Mouse (Mus musculus): ENCODE results near the gene Rnf115. TPM values are rescaled to one million over a fixed set of nuclear protein-coding genes. Genes with fewer than 3 reads are reported as not detected.

Rnf115 gene
- polyA plus RNA-seq, 1 experiment from 2014 or later = 90.4 TPM

DNA sequence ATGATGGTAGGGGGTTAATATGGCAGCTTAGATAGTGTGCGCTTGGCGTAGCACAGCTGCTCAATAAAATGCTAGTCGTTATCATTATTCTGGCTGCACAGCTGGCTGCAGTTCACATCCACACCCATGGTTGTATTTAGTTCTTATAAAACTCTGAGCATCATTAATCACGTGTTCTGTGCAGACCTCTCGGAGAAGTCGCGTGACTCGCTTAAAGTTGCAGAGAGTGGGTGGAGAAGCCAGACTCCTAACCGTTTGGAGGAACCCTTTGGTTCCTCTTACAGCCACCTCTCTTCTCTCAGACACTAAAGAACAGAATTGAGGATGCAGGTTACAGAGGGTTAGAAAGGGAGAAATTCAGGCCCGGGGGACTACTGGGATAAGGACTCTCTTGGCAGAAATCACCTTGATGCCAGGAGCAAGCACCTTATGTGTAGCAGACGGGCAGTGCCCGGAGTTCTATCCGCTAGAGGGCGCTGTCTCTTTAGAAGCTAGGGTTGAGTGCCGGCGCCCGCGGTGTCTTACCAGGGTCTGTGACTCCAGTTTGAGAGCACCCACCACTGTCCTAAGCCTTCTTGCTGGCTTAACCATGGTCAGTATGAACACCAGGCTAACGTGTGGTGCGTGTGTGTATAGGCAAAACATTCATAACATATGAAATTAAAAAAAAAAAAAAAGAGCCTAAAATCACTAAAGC lies 85.1 kb downstream of the Rnf115 start:
- Histone ChIP-seq H3K4me1 (replicated peaks; ENCODE audit: control insufficient read depth, insufficient read depth, low read length) (no peaks in the 10 kb centered on the region), H3K4me2 (replicated peaks; ENCODE audit: low read depth, low read length) (no peak overlapping the region), H3K27ac (ENCODE audit: low read depth, low read length) (no peak overlapping the region), H3K27me3 (ENCODE audit: control insufficient read depth, insufficient read depth, low read length) (no peaks in the 10 kb centered on the region), H3K36me3 (ENCODE audit: control insufficient read depth, insufficient read depth, low read length) (no peaks in the 10 kb centered on the region), H3K9ac (ENCODE audit: low read depth, low read length) (no peak overlapping the region), H3K9me3 (ENCODE audit: control insufficient read depth, low read length) (no peaks in the 10 kb centered on the region), H3K4me3 (ENCODE audit: low read depth, low read length) (no peak overlapping the region)
- ATAC-seq (ENCODE audit: low FRiP score) (no peak), DNase-seq (ENCODE audit: low spot score) (peak; percentile 83)
- 46% methylated on average over 20 of the region's 20 CpGs for WGBS

DNA sequence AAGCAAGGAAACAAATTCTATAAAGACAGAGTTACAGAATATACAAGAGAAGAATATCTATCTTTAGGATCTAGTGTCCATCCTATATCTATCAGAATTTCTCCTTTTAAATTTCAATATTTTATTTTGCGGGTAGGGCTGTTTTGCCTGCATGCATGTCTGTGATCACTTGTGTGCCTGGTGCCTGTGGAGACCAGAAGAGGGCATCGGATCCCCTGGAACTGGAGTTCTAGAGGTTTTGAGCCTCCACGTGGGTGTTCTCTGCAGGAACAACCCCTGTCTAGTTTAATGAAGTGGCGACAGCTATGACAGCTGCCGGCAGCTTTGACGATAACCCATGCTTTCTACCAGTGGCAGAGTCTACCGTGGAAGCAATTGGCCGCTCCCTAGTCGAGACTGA lies 85.6 kb downstream of the Rnf115 start:
- Histone ChIP-seq H3K27ac (ENCODE audit: low read depth, low read length) (no peak overlapping the region), H3K4me2 (replicated peaks; ENCODE audit: low read depth, low read length) (no peak overlapping the region), H3K4me3 (ENCODE audit: low read depth, low read length) (no peak overlapping the region), H3K36me3 (ENCODE audit: control insufficient read depth, insufficient read depth, low read length) (no peaks in the 10 kb centered on the region), H3K4me1 (replicated peaks; ENCODE audit: control insufficient read depth, insufficient read depth, low read length) (no peaks in the 10 kb centered on the region), H3K9me3 (ENCODE audit: control insufficient read depth, low read length) (no peaks in the 10 kb centered on the region), H3K9ac (ENCODE audit: low read depth, low read length) (no peak overlapping the region), H3K27me3 (ENCODE audit: control insufficient read depth, insufficient read depth, low read length) (no peaks in the 10 kb centered on the region)
- WGBS = 35% methylated on average over 9 of the region's 9 CpGs
- peak; percentile 34 for DNase-seq (ENCODE audit: low spot score)
- ATAC-seq (ENCODE audit: low FRiP score) = no peak

GRCm38 (mm10) chr3:96813591-96814244 lies 86.3 kb downstream of the Rnf115 start:
- Histone ChIP-seq H3K4me2 (replicated peaks; ENCODE audit: low read depth, low read length) (no peak overlapping the region), H3K27me3 (ENCODE audit: control insufficient read depth, insufficient read depth, low read length) (no peaks in the 10 kb centered on the region), H3K36me3 (ENCODE audit: control insufficient read depth, insufficient read depth, low read length) (no peaks in the 10 kb centered on the region), H3K4me3 (ENCODE audit: low read depth, low read length) (no peak overlapping the region), H3K9ac (ENCODE audit: low read depth, low read length) (no peak overlapping the region), H3K27ac (ENCODE audit: low read depth, low read length) (no peak overlapping the region), H3K4me1 (replicated peaks; ENCODE audit: control insufficient read depth, insufficient read depth, low read length) (no peaks in the 10 kb centered on the region), H3K9me3 (ENCODE audit: control insufficient read depth, low read length) (no peaks in the 10 kb centered on the region)
- ATAC-seq (ENCODE audit: low FRiP score) (no peak), DNase-seq (ENCODE audit: low spot score) (no peak)
- WGBS = 65% methylated on average over 7 of the region's 7 CpGs

DNA sequence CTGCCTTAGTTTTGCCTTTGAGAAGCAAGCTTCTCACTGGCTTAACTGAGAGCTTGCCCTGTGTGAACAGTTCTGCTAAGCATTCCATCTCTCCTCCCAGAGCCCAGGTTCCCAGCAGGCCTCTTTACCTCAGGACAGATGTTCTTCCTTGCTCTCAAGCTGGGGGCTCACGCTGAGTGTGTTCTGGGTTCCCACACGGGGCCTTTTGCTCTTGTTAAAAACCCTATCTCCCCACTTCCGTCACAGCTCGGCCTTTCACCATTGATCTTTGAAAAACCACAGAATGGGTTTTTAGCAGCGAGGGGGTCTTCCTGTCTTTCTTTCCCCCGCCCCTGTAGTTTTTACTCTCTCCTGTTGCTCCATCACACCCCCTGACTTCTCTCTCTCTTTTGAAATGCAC lies 86.9 kb downstream of the Rnf115 start:
- Histone ChIP-seq H3K4me1 (replicated peaks; ENCODE audit: control insufficient read depth, insufficient read depth, low read length) (no peaks in the 10 kb centered on the region), H3K36me3 (ENCODE audit: control insufficient read depth, insufficient read depth, low read length) (no peaks in the 10 kb centered on the region), H3K27ac (ENCODE audit: low read depth, low read length) (no peak overlapping the region), H3K9ac (ENCODE audit: low read depth, low read length) (no peak overlapping the region), H3K4me3 (ENCODE audit: low read depth, low read length) (no peak overlapping the region), H3K9me3 (ENCODE audit: control insufficient read depth, low read length) (no peaks in the 10 kb centered on the region), H3K27me3 (ENCODE audit: control insufficient read depth, insufficient read depth, low read length) (no peaks in the 10 kb centered on the region), H3K4me2 (replicated peaks; ENCODE audit: low read depth, low read length) (no peak overlapping the region)
- ATAC-seq (ENCODE audit: low FRiP score) = no peak
- DNase-seq (ENCODE audit: low spot score) = no peak
- 40% methylated on average over 6 of the region's 6 CpGs for WGBS

- 89% methylated on average over 6 of the region's 6 CpGs for WGBS
- no peaks in the 10 kb centered on the region for H3K27me3 ChIP-seq (ENCODE audit: control insufficient read depth, insufficient read depth, low read length)
- no peak for DNase-seq (ENCODE audit: low spot score)
Observed at GRCm38 (mm10) chr3:96820116-96820915, 92.9 kb downstream of the Rnf115 start.

GRCm38 (mm10) chr3:96821581-96821980 lies 94.1 kb downstream of the Rnf115 start:
- ATAC-seq (ENCODE audit: low FRiP score) (no peak), DNase-seq (ENCODE audit: low spot score) (no peak)
- Histone ChIP-seq H3K36me3 (ENCODE audit: control insufficient read depth, insufficient read depth, low read length) (no peaks in the 10 kb centered on the region), H3K9me3 (ENCODE audit: control insufficient read depth, low read length) (no peaks in the 10 kb centered on the region), H3K27me3 (ENCODE audit: control insufficient read depth, insufficient read depth, low read length) (no peaks in the 10 kb centered on the region), H3K4me2 (replicated peaks; ENCODE audit: low read depth, low read length) (no peak overlapping the region), H3K27ac (ENCODE audit: low read depth, low read length) (no peak overlapping the region), H3K9ac (ENCODE audit: low read depth, low read length) (no peak overlapping the region), H3K4me3 (ENCODE audit: low read depth, low read length) (no peak overlapping the region), H3K4me1 (replicated peaks; ENCODE audit: control insufficient read depth, insufficient read depth, low read length) (no peaks in the 10 kb centered on the region)
- 92% methylated on average over 4 of the region's 4 CpGs for WGBS

More at GRCm38 (mm10) chr3:96820116-96820915, 92.9 kb downstream of the Rnf115 start:
- H3K4me2 ChIP-seq (replicated peaks; ENCODE audit: low read depth, low read length) = no peak overlapping the region
- no peak for ATAC-seq (ENCODE audit: low FRiP score)
- no peak overlapping the region for H3K4me3 ChIP-seq (ENCODE audit: low read depth, low read length)
- no peaks in the 10 kb centered on the region for H3K36me3 ChIP-seq (ENCODE audit: control insufficient read depth, insufficient read depth, low read length)
- H3K9ac ChIP-seq (ENCODE audit: low read depth, low read length) = no peak overlapping the region
- no peak overlapping the region for H3K27ac ChIP-seq (ENCODE audit: low read depth, low read length)
- no peaks in the 10 kb centered on the region for H3K4me1 ChIP-seq (replicated peaks; ENCODE audit: control insufficient read depth, insufficient read depth, low read length)
- no peaks in the 10 kb centered on the region for H3K9me3 ChIP-seq (ENCODE audit: control insufficient read depth, low read length)

DNA sequence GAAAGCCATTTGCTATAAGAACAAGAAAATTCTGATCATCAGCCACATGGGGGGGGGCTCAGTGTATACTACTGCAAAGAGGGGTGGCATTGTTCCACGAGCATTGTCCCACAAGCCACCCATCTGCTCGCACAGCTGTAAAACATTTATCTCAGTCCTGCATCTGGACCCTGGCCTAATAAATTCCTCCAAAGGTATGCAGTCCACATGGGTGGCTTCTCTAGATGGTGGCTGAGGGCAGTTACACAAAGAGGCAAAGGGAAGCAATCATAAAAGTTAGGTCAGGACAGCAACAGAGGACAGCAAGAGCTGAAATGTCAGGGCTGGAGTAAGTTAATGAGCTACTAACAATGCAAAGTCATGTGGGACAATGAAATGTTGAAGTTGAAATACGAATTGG lies 96.2 kb downstream of the Rnf115 start:
- no peaks in the 10 kb centered on the region for H3K9me3 ChIP-seq (ENCODE audit: control insufficient read depth, low read length)
- no peaks in the 10 kb centered on the region for H3K4me1 ChIP-seq (replicated peaks; ENCODE audit: control insufficient read depth, insufficient read depth, low read length)
- H3K4me2 ChIP-seq (replicated peaks; ENCODE audit: low read depth, low read length) = no peak overlapping the region
- DNase-seq (ENCODE audit: low spot score) (no peak), ATAC-seq (ENCODE audit: low FRiP score) (no peak)
- H3K9ac ChIP-seq (ENCODE audit: low read depth, low read length) = no peak overlapping the region
- H3K27me3 ChIP-seq (ENCODE audit: control insufficient read depth, insufficient read depth, low read length) = no peaks in the 10 kb centered on the region
- no peak overlapping the region for H3K4me3 ChIP-seq (ENCODE audit: low read depth, low read length)
- H3K27ac ChIP-seq (ENCODE audit: low read depth, low read length) = no peak overlapping the region
- H3K36me3 ChIP-seq (ENCODE audit: control insufficient read depth, insufficient read depth, low read length) = no peaks in the 10 kb centered on the region
- WGBS = 61% methylated on average over 3 of the region's 3 CpGs

- Histone ChIP-seq H3K36me3 (ENCODE audit: control insufficient read depth, insufficient read depth, low read length) (no peaks in the 10 kb centered on the region), H3K27ac (ENCODE audit: low read depth, low read length) (no peak overlapping the region), H3K9ac (ENCODE audit: low read depth, low read length) (no peak overlapping the region), H3K9me3 (ENCODE audit: control insufficient read depth, low read length) (no peaks in the 10 kb centered on the region), H3K4me2 (replicated peaks; ENCODE audit: low read depth, low read length) (no peak overlapping the region), H3K4me3 (ENCODE audit: low read depth, low read length) (no peak overlapping the region), H3K4me1 (replicated peaks; ENCODE audit: control insufficient read depth, insufficient read depth, low read length) (no peaks in the 10 kb centered on the region), H3K27me3 (ENCODE audit: control insufficient read depth, insufficient read depth, low read length) (no peaks in the 10 kb centered on the region)
- 90% methylated on average over 12 of the region's 12 CpGs for WGBS
- DNase-seq (ENCODE audit: low spot score) (no peak), ATAC-seq (ENCODE audit: low FRiP score) (no peak)
Observed at GRCm38 (mm10) chr3:96824614-96825013, 97.2 kb downstream of the Rnf115 start.

Data from hindbrain, embryonic 11.5 days (tissue).